Mouse (Mus musculus) MEL (cell line): Measurements from ENCODE around the gene Clip4.

Experiments
- MAX ChIP-seq: IDR thresholded peaks from 2 replicates; pipeline ENCODE4 v1.6.1; 2011; ENCODE audit warnings: low read length, improper control_type of control experiment
- POLR2A ChIP-seq, 2 experiments: IDR thresholded peaks; 2 replicates each; pipeline ENCODE4 v1.6.1; 2011 to 2012; ENCODE audit warnings: low read length in 2 of 2, mild to moderate bottlenecking in 2 of 2, control low read depth in 1 of 2, improper control_type of control experiment in 1 of 2, low read depth in 1 of 2, moderate library complexity in 1 of 2; ENCODE audit not compliant: control insufficient read depth in 1 of 2, insufficient read depth in 1 of 2, poor library complexity in 1 of 2
- RCOR1 ChIP-seq: IDR thresholded peaks from 2 replicates; pipeline ENCODE4 v1.6.1; 2012; ENCODE audit warnings: low read depth, mild to moderate bottlenecking, inconsistent platforms, low read length, improper control_type of control experiment

DNA sequence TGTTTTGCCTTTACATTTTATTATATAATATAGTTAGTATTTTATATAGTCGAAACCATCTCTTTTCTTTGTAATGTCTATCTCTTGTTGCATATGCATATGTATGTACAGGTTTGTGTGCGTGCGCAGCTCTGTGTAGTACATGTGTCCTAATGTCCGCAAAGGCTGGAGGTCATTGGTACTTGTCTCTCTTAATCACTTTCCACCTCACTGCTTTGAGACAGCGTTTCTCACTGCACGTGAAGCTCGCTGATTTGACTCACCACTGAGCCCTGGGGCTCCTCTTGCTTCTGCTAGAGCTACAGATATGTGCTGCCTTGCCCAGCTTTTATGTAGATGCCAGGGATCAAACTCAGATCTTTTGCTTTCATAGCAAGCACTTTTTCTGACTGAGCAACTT, 7.7 kb upstream of the Clip4 start:
- TF ChIP-seq POLR2A (IDR thresholded peaks at IDR 0.05; ENCODE audit: control insufficient read depth in 1 of 2, insufficient read depth in 1 of 2, low read depth in 1 of 2, low read length in 2 of 2, poor library complexity in 1 of 2) (no peak), MAX (no peak), RCOR1 (no peak)
